Comparison of ENCODE assay signal across 22 mouse cellular contexts in the genomic region with DNA sequence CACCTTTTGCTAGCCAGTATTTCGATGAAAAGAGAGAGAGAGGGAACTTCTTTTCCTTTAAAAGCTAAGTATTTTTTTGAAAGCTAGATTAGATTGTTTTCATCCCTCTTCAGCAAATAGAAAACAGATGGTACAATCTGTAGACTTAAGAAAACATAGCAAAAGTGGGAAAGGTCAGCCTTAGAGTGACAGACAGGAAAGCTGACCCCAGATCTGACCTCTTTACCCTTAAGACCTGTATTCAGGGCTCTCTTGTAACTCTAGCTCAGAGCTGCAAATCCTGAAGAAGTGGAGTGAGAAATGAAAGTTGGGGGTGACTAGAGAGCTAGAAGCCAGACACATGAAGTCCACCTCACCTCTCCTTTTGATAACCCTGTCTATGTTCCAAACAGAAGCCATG.
"Had no signal": no experiment of that assay in that cellular context is flagged by ENCODE, and none has a peak within 500 bp of the region (broad histone marks: within the 10 kb centered on the region; RNA-seq: fewer than 3 reads in every experiment).

No protein-coding gene starts in this region.

- H3K4me1 ChIP-seq: heart, embryonic 13.5 days; heart, embryonic 15.5 days; hindbrain, embryonic 15.5 days; intestine, embryonic 15.5 days; liver, embryonic 12.5 days had no signal

- DNase-seq: gastrocnemius, postnatal 14 days; gastrocnemius, postnatal 36 days; heart, adult 2 months; heart, postnatal 14 days; heart, postnatal 36 days; kidney, adult 18-20 months; kidney, adult 8-10 months; kidney, postnatal 10 days; kidney, postnatal 25 days; kidney, postnatal 4 days had no signal

- H3K4me3 ChIP-seq: heart, adult 2 months; heart, embryonic 13.5 days; heart, embryonic 15.5 days; hindbrain, embryonic 13.5 days; hindbrain, embryonic 15.5 days; intestine, embryonic 15.5 days; layer of hippocampus, adult 2 months; left cerebral cortex, adult 2 months; limb, embryonic 13.5 days; limb, embryonic 15.5 days; liver, embryonic 12.5 days had no signal

- H3K36me3 ChIP-seq: heart, embryonic 13.5 days; heart, embryonic 15.5 days; hindbrain, embryonic 13.5 days; hindbrain, embryonic 15.5 days; intestine, embryonic 15.5 days; limb, embryonic 13.5 days; limb, embryonic 15.5 days; liver, embryonic 12.5 days had no signal

- H3K27ac ChIP-seq: heart, adult 2 months; heart, embryonic 13.5 days; heart, embryonic 15.5 days; hindbrain, embryonic 13.5 days; hindbrain, embryonic 15.5 days; hindbrain, postnatal 0 days; intestine, embryonic 15.5 days; layer of hippocampus, adult 2 months; left cerebral cortex, adult 2 months; limb, embryonic 13.5 days; limb, embryonic 15.5 days; liver, embryonic 12.5 days; liver, embryonic 14.5 days had no signal

- H3K27me3 ChIP-seq: heart, embryonic 13.5 days; heart, embryonic 15.5 days; hindbrain, embryonic 13.5 days; hindbrain, embryonic 15.5 days; intestine, embryonic 15.5 days; limb, embryonic 13.5 days; limb, embryonic 15.5 days; liver, embryonic 12.5 days had no signal

- H3K9me3 ChIP-seq: heart, embryonic 13.5 days; heart, embryonic 15.5 days; hindbrain, embryonic 13.5 days; hindbrain, embryonic 15.5 days; intestine, embryonic 15.5 days; limb, embryonic 13.5 days; limb, embryonic 15.5 days; liver, embryonic 12.5 days had no signal
